Mouse (Mus musculus): ENCODE data around the gene Kbtbd13. TPM values are rescaled to one million over a fixed set of nuclear protein-coding genes. Genes with fewer than 3 reads are reported as not detected.
"Not testable (repeated sequence)": the region's sequence is repeated elsewhere in the genome, so short reads cannot be mapped to it uniquely, and the experiment has no call there.

The Kbtbd13 gene
- polyA plus RNA-seq, 1 experiment = not detected

GRCm38 (mm10) chr9:65345439-65345838 lies 46.0 kb downstream of the Kbtbd13 start:
- 0 out of 2 replicates have a peak, but pooled peaks have one; percentile 18 for TF ChIP-seq POLR2A (IDR thresholded peaks at IDR 0.05; ENCODE audit: low read depth, low read length)
- Histone ChIP-seq H3K27ac (ENCODE audit: insufficient read depth, low read length) (peak overlapping the region; percentile 44), H3K4me3 (ENCODE audit: insufficient read depth, low read length) (peak overlapping the region; percentile 52)
- H3K4me1 ChIP-seq (ENCODE audit: control insufficient read depth, insufficient read depth, low read length) = not testable (repeated sequence)

DNA sequence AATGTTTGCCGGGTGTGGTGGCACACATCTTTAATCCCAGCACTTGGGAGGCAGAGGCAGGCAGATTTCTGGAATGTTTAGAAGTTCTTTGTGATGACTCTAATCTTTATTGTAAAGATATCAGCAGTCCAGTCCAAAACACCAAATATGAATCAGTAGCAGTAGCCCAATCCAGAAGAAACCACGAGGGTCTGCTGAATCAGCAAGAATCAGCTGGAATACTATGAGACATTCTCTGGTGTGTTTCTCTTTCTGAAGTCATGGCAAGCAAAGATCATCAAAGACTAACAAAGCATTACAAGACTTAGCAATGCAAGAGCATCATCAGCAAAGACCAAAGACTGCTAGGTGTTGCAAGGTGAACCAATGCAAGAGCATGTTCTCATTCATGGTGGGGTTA lies 51.0 kb downstream of the Kbtbd13 start:
- no peak overlapping the region for H3K27ac ChIP-seq (ENCODE audit: insufficient read depth, low read length)
- no peaks in the 10 kb centered on the region for H3K4me1 ChIP-seq (ENCODE audit: control insufficient read depth, insufficient read depth, low read length)
- H3K4me3 ChIP-seq (ENCODE audit: insufficient read depth, low read length) = no peak overlapping the region
- TF ChIP-seq CTCF (IDR thresholded peaks at IDR 0.05; ENCODE audit: borderline replicate concordance, insufficient read depth, low read length) (no peak), POLR2A (IDR thresholded peaks at IDR 0.05; ENCODE audit: low read depth, low read length) (no peak)

- Histone ChIP-seq H3K4me3 (ENCODE audit: insufficient read depth, low read length) (no peak overlapping the region), H3K4me1 (ENCODE audit: control insufficient read depth, insufficient read depth, low read length) (no peaks in the 10 kb centered on the region), H3K27ac (ENCODE audit: insufficient read depth, low read length) (no peak overlapping the region)
- TF ChIP-seq POLR2A (IDR thresholded peaks at IDR 0.05; ENCODE audit: low read depth, low read length) (no peak), CTCF (IDR thresholded peaks at IDR 0.05; ENCODE audit: borderline replicate concordance, insufficient read depth, low read length) (no peak)
Measured at GRCm38 (mm10) chr9:65339146-65339545, 52.3 kb downstream of the Kbtbd13 start.

Other genes with a start within 250 kb of the Kbtbd13 start
- gene Parp16, start 196.3 kb downstream of the Kbtbd13 start, polyA plus RNA-seq (2011; ENCODE audit: insufficient read length, low read depth, missing spikeins) = 1.5 and 2.7 TPM in 2 replicates
- gene Cilp, start 126.5 kb downstream of the Kbtbd13 start, polyA plus RNA-seq (2011; ENCODE audit: insufficient read length, low read depth, missing spikeins) = not detected in 2 replicates
- 25.8 and 35.4 TPM in 2 replicates for gene Clpx, start 97.4 kb downstream of the Kbtbd13 start, polyA plus RNA-seq (2011; ENCODE audit: insufficient read length, low read depth, missing spikeins)
- 11.2 and 13.1 TPM in 2 replicates for gene Pdcd7, start 45.5 kb downstream of the Kbtbd13 start, polyA plus RNA-seq (2011; ENCODE audit: insufficient read length, low read depth, missing spikeins)
- 0.98 TPM in 1 of 2 replicates, not detected in the other for gene Ubap1l, start 30.6 kb downstream of the Kbtbd13 start, polyA plus RNA-seq (2011; ENCODE audit: insufficient read length, low read depth, missing spikeins)
- 1.0 and 1.5 TPM in 2 replicates for gene Rasl12, start 6.9 kb upstream of the Kbtbd13 start, polyA plus RNA-seq (2011; ENCODE audit: insufficient read length, low read depth, missing spikeins)
- not detected in 2 replicates for gene Slc51b, start 31.3 kb upstream of the Kbtbd13 start, polyA plus RNA-seq (2011; ENCODE audit: insufficient read length, low read depth, missing spikeins)
- 14.8 and 17.0 TPM in 2 replicates for gene Mtfmt, start 44.1 kb upstream of the Kbtbd13 start, polyA plus RNA-seq (2011; ENCODE audit: insufficient read length, low read depth, missing spikeins)
- gene Spg21, start 69.3 kb upstream of the Kbtbd13 start, polyA plus RNA-seq (2011; ENCODE audit: insufficient read length, low read depth, missing spikeins) = 99.3 and 111 TPM in 2 replicates
- not detected in 2 replicates for gene Ankdd1a, start 128.5 kb upstream of the Kbtbd13 start, polyA plus RNA-seq (2011; ENCODE audit: insufficient read length, low read depth, missing spikeins)
- gene Plekho2, start 188.4 kb upstream of the Kbtbd13 start, polyA plus RNA-seq (2011; ENCODE audit: insufficient read length, low read depth, missing spikeins) = 58.1 and 78.4 TPM in 2 replicates
- 8.3 and 10.9 TPM in 2 replicates for gene Pif1, start 195.5 kb upstream of the Kbtbd13 start, polyA plus RNA-seq (2011; ENCODE audit: insufficient read length, low read depth, missing spikeins)
- gene Rbpms2, start 238.0 kb upstream of the Kbtbd13 start, polyA plus RNA-seq (2011; ENCODE audit: insufficient read length, low read depth, missing spikeins) = 22.7 and 34.1 TPM in 2 replicates

Measured in embryonic fibroblast, embryonic 13.5 days (primary cell).